Mouse (Mus musculus) gastrocnemius, postnatal 25 days (tissue): Measurements from ENCODE around the gene Npl. TPM values are rescaled to one million over a fixed set of nuclear protein-coding genes. Genes with fewer than 3 reads are reported as not detected.

Experiments used
- DNase-seq: peaks from one replicate; pipeline ENCODE4 v3.0.0; 2022
- long read RNA-seq, 2 experiments: library from polyadenylated mRNA; stranded (forward); transcript quantifications; one replicate each; pipeline ENCODE4 v2.0.0; 2021
- total RNA-seq, 2 experiments: library from RNA; stranded (reverse); gene quantifications; 1 replicate in 1 of 2; 2 replicates in 1 of 2; pipeline ENCODE4 v1.2.3; 2021

The Npl gene
- total RNA-seq = 1 to 10 TPM in 1 of 2 experiments, under 1 TPM in 1; 0.90 to 2.1 TPM
- long read RNA-seq, experiment 1, partial matches to known transcripts = 0 of 1 reads
- long read RNA-seq, experiment 1, other reads (novel, unspliced or antisense) = 0 of 1 reads
- long read RNA-seq, experiment 2, partial matches to known transcripts = 0 of 1 reads
- long read RNA-seq, experiment 2, other reads (novel, unspliced or antisense) = 0 of 1 reads

GRCm38 (mm10) chr1:153549536-153550199, at the start of gene Npl:
TSS of gene Npl (minus strand) at chr1:153550045.
- peak; percentile 74 for DNase-seq

GRCm38 (mm10) chr1:153599302-153600045, 49.6 kb upstream of the Npl start:
- DNase-seq = no peak

- no peak for DNase-seq
Measured at GRCm38 (mm10) chr1:153598773-153599172, 48.9 kb upstream of the Npl start.

GRCm38 (mm10) chr1:153593678-153594077, 43.8 kb upstream of the Npl start:
- DNase-seq = no peak

- no peak for DNase-seq
Measured at GRCm38 (mm10) chr1:153590176-153590734, 40.4 kb upstream of the Npl start.

- no peak for DNase-seq
Measured at GRCm38 (mm10) chr1:153587956-153588355, 38.1 kb upstream of the Npl start.

- DNase-seq = no peak
Measured at GRCm38 (mm10) chr1:153586826-153587225, 37.0 kb upstream of the Npl start.

- DNase-seq = no peak
Measured at GRCm38 (mm10) chr1:153585752-153586151, 35.9 kb upstream of the Npl start.

GRCm38 (mm10) chr1:153583189-153583588, 33.3 kb upstream of the Npl start:
- DNase-seq = no peak

- no peak for DNase-seq
Measured at GRCm38 (mm10) chr1:153574730-153575129, 24.9 kb upstream of the Npl start.

- no peak for DNase-seq
Measured at GRCm38 (mm10) chr1:153572271-153573043, 22.6 kb upstream of the Npl start.

GRCm38 (mm10) chr1:153565701-153566100, 15.9 kb upstream of the Npl start:
- no peak for DNase-seq

GRCm38 (mm10) chr1:153564701-153565100, 14.9 kb upstream of the Npl start:
- no peak for DNase-seq

- no peak for DNase-seq
Measured at GRCm38 (mm10) chr1:153563675-153564074, 13.8 kb upstream of the Npl start.

- no peak for DNase-seq
Measured at GRCm38 (mm10) chr1:153560805-153561204, 11.0 kb upstream of the Npl start.

GRCm38 (mm10) chr1:153559701-153560100, 9.9 kb upstream of the Npl start:
- DNase-seq = no peak

- peak; percentile 14 for DNase-seq
Measured at GRCm38 (mm10) chr1:153559126-153559647, 9.3 kb upstream of the Npl start.

GRCm38 (mm10) chr1:153556896-153557295, 7.1 kb upstream of the Npl start:
- DNase-seq = no peak

GRCm38 (mm10) chr1:153556202-153556601, 6.4 kb upstream of the Npl start:
- DNase-seq = no peak

- no peak for DNase-seq
Measured at GRCm38 (mm10) chr1:153550814-153551213, 969 bp upstream of the Npl start.

- no peak for DNase-seq
Measured at GRCm38 (mm10) chr1:153547555-153547954, 2.3 kb downstream of the Npl start.

- DNase-seq = no peak
Measured at GRCm38 (mm10) chr1:153545196-153545595, 4.6 kb downstream of the Npl start.
